Mouse (Mus musculus) R1 (cell line): ENCODE measurements at regions not wholly inside any gene's neighbourhood (a gene's known extent, or its start where the extent isn't known, plus 50 kb on each side); places are given as distances from the start of the nearest gene placed in this dataset.
A peak's percentile ranks its signal among the peaks of the same experiment; 100 is the strongest.
"Not testable (repeated sequence)": the region's sequence is repeated elsewhere in the genome, so short reads cannot be mapped to it uniquely, and the experiment has no call there.

Source experiments
- DNase-seq: peaks from one replicate; pipeline ENCODE4 v3.0.0-alpha.2; 2018; ENCODE audit warnings: low read depth, low spot score

GRCm38 (mm10) chr3:39776278-39777039, 754.6 kb upstream of the Intu start:
- DNase-seq, result no peak

DNA sequence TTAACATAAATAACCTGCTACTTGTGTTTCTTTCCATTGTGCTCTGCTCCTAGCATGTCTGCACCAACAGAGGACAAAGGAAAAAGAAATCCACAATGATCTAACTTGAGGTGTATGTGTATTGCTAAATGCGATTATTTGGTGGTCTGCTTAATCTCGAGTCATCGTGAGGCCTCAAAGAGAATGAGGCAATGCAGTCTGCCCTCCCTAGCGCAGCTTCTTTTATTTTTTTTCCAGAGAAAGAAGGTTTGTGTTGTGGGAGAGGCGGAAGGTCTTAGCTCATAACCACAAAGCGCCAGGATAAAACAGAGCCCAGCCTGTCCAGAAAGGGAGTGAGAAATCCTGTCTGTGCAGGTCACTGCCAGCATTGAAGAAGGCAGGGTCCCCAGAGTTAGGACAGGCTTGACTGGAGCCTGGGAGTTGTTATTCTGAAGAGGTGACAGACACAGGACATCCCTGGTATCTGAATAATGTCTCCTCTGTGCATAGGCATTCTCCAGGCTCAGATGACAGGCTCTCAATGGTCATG, 751.3 kb upstream of the Intu start:
- DNase-seq, result no peak

DNA sequence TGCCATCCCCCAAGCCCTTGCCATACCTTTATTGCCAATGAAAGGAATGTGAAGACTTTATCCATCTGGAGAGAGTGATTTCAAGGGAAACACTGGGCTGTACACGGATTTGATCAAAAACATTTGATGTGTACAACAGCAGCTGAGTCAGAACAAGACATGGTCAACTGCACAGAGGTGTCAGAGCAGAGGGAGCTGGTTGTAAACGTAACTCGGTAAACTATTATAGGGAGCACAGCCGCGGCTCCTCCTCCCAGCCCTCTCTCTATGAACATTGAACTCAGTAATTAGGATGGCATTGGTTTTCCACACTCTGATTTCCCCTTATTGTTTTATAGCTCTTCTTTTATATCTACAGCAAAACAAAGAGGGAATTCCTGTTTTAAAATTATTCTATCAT, 750.8 kb upstream of the Intu start:
- DNase-seq, result no peak

- no peak for DNase-seq
Measured at GRCm38 (mm10) chr3:39784901-39785300, 746.2 kb upstream of the Intu start.

DNA sequence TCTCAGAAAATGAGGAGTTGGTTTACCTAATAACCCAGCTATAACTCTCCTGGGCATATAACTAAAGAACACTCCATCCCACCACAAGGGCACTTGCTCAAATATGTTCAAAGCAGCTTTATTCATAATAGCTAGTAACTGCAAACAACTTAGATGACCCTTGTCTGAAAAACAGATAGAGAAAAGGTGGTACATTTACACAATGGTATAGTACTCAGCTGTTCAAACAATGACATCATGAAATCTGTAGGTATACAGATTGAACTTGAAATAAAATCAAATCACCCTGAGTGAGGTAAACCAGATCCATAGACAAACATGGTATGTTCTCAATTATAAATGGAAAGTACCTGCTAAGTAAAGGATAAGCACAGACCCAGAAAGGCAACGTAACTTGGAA, 721.5 kb upstream of the Intu start:
- DNase-seq, result no peak

- peak; percentile 37 for DNase-seq
Measured at GRCm38 (mm10) chr3:39814814-39815213, 716.3 kb upstream of the Intu start.

- DNase-seq, result no peak
Measured at GRCm38 (mm10) chr3:39830488-39831056, 700.5 kb upstream of the Intu start.

DNA sequence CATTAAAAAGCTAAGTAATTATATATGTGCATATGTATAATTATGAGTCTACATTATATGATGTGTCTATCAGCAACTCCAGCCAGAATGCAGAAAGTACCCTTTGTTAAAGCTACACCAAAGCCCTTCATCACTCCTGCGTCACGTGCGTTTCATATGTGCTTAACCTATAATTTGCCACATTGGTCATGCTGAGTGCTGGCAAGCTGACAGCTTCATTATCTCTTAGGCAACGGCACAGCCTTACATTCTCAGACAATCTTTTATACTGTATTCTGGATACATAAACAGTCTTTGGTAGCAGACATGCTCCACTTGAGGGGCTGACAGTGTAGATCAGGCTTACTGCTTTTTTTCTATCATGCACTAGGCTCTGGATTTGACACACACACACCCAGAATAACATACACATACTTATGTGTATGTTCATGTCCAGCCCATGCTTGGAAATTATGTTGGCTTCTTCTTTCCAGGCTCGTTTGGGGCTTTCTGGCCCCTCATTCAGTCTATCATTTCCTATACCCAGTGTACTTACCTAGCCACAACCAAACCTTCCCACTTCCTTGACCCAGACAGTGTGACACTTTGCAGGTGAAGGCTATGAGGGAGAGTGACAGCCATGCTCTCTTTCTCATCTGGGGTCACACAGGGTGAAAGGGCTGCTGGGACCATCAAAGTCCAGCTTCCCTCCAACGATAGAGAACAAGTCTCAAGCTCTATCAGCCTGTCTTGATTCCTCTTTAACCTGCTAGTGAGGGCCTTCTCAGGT, 692.5 kb upstream of the Intu start:
- DNase-seq, result no peak

DNA sequence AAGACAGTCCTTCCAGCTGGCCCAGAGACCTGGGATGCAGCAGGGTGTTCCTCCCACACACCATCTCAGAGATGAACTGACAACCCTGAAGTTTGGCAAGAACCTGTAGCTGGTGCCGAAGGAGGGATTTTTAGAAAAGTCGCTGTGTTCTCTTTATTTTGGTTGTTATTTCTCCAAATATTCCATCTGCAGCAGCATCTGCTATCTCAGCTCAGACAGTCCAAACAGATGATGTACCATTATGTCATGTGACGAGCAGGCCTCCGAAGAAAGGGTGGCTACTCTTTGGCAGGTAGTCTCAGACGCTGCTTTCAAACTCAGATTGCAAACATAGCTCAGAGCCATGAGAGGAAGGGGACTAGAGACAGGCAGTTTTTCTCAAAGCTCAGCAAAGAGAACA, 690.1 kb upstream of the Intu start:
- DNase-seq, result no peak

DNA sequence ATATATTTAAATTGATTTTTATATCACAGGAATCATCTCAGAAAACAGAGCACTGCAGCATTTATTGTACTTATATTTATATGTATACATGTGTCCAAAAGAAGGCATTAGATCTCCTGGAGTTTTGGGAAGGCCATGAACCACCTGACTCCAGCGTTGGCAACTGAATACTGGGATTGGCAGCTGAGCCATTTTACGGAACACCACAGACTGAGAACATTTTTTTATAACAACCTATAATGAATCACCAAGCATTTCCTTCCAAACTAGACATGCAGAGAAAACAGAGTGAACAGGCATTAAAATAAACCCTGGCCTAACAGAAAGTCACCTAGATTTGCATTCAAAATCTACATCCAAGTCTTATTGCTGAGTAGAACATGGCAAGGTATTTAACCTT, 686.0 kb upstream of the Intu start:
- DNase-seq, result no peak

DNA sequence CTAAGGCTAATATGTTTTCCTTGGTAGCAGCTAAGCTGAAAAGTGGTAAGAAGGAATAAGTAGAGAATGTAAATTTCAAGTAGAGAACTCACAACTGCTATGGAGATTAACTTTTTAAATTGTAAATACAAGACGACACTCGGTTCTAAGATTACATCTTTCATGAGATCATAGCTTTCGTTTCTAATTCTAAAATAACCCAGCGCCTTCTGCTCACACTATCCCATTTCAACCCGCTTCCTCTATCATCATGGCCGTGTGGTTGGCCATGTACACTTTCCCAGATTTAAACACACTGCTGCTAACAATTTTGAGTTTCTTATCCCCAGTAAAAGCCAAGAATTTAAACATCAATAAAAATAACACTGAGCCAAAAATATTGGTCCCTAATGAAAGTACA, 682.3 kb upstream of the Intu start:
- no peak for DNase-seq

- no peak for DNase-seq
Measured at GRCm38 (mm10) chr3:39857214-39857839, 673.8 kb upstream of the Intu start.

GRCm38 (mm10) chr3:39876046-39876445, 655.0 kb upstream of the Intu start:
- DNase-seq, result not testable (repeated sequence)

DNA sequence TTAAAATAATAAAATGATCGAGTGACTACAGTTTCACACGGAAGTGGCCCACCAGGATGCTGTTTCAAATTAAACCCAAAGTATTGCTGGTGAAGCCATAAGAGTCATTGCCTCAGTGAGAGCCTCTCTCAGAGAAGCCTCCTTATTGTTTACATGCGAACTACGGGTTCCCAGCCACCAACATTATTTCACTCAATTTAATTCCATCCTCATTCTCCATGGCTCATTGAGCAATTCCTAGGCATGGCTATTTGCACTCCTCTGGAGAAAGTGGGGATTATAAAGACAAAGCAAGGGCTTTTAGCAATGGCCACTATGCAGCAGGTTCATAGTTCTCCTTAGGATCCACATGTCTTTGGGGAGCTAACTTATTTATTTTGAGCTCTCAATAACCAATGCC, 646.7 kb upstream of the Intu start:
- no peak for DNase-seq

DNA sequence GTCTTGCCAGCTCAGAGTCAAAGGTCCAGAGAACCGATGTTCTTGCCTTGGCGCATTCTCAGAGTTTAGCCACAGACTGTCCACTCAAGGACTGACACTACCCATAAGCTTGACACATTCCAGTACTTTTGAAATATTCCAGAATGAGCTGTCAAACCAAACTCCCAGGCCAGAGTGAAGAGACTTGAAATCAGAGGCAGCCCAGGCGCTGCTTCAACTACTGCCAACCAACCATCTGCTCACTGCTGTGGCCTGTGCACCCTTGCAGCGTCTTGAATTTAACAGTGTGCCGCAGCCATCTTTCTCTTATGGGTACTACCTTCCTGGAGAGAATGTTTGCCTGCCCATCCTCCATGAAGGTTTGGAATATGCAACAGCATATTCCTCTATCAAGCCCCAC, 642.7 kb upstream of the Intu start:
- no peak for DNase-seq

DNA sequence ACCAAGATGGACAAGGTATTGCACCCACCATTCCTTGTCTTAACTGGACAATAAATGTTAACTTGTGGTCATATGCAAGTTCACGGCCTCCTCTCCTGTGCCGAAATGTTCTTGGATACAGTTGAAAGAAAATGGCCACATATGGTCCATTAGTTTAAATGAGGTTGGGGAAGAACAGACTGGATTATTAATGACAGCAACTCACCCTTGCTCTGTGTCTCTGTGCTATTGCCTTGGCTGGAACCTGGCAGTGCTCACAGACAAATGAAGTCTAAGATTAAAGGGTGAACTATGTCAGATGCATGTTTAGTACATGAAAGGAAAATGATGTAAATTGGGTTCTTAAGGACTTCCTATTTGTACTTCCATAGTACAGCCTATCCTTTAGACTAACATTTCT, 641.9 kb upstream of the Intu start:
- DNase-seq, result no peak

GRCm38 (mm10) chr3:39898961-39899360, 632.1 kb upstream of the Intu start:
- no peak for DNase-seq

DNA sequence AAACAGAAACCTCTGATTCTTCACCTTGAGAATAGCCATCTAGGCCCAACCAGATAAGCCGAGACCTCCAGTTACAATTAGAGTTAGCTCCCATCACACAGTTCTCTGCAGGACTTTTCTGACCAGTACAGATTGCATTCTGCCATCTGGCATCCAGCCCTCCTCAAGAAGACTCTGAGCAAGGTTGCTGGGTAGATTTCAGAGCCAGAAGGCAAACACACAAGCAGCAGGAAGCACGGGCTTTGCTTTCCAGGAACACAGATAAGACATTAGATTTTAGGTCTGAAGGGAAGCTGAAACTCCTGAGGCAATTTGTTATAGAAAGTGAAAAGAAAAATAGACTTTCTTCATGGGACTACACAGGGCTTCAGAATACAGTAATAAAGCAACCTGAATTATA, 630.9 kb upstream of the Intu start:
- DNase-seq, result no peak

- no peak for DNase-seq
Measured at GRCm38 (mm10) chr3:39904377-39904776, 626.7 kb upstream of the Intu start.

DNA sequence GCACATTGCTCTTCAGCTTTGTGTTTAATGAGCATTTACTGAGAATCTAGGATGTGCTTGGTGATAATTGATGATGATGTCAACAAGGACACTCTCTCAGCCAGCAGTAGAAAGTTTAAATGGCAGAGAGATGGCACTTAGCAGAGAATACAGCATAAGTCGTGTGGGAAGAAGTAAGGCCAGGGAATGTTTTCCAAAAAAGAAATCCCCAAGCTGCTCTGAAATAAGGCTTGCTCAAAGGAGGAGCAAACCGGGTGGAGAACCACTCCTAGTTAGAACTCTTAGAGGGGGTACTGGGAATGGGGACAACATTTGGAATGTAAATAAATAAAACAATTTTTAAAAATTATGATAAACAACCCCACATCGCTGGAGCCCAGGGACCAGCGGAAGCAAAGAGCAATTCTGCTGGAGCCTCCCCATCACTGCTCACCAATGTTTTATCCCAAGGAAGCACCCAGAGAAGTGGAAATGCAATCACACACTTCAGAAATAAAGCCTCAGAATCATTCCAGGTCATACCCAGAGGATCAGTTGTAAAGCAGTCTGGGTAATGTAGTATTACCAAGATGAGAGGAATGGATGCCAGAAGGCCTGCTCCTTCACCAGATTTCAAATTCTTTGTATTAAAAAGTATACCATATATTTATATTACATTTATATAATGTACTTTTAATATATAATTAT, 622.3 kb upstream of the Intu start:
- DNase-seq, result no peak

DNA sequence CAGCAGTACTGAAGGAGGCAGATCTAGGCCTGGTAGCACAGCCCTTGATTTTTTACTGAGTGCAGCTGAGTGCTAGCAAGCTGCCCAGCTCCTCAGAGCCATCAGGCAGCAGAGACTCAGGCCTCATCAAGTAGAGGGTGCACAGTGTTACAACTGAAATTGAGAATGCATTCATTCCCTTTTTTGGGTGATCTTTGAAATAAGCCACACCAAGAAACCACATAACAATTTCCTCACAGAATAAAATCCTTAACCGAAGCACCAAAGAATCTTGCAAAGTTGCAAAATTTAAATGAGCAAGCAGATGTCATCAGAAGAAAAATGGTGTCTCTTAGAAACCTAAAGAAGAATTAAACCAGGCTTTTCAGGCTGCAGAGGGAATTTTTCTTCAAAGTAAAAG, 621.4 kb upstream of the Intu start:
- DNase-seq, result no peak

DNA sequence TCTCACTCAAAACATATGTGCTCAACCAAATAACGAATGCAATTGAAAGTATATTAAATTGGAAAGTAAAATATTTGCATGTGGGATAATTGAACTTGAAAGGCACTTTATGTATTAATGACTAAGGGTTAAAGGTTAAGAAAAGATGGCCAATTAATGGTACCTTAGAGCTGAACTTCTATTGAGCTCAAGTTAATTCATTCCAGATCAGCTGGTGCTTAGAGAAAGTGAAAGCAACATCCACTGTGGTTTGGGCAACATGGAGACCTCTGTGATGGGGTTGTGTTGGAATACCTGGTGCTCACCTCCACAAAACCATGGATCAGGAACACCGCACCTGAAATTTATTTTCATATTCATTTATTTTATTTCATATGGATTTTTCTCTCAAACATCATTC, 612.5 kb upstream of the Intu start:
- no peak for DNase-seq
